Mouse (Mus musculus): ENCODE measurements around the gene Rufy3.

DNA sequence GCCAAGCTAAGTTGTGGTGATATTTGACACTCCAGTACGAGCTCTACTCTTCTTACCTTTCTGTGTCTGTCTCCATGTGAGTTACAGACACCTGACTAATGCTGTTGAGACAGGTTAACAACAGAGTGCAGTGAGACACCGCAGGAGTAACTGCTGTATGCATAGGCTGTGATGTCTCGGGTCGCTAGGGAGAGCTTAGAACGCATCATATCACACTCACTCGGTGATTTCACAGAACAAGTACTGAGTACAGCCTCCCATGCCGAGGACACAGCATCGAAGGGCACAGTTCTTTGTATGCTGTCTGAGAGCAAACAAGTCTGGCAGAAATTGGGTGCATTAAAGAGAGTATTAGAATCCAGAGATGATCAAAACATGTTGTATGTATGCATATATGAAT, 65.1 kb downstream of the Rufy3 start:
- no peak for TF ChIP-seq CTCF (IDR thresholded peaks at IDR 0.05; ENCODE audit: extremely low read depth, insufficient read length, insufficient replicate concordance, low read depth, low read length)
- no peak for TF ChIP-seq POLR2A (IDR thresholded peaks at IDR 0.05; ENCODE audit: low read depth, low read length)
